Mouse (Mus musculus): Measurements from ENCODE around the gene Chst11.
A peak's percentile ranks its signal among the peaks of the same experiment; 100 is the strongest.

Chst11 gene

GRCm38 (mm10) chr10:83178661-83179060 is 193.4 kb downstream of the Chst11 start:
- DNase-seq (ENCODE audit: low spot score): no peak

DNA sequence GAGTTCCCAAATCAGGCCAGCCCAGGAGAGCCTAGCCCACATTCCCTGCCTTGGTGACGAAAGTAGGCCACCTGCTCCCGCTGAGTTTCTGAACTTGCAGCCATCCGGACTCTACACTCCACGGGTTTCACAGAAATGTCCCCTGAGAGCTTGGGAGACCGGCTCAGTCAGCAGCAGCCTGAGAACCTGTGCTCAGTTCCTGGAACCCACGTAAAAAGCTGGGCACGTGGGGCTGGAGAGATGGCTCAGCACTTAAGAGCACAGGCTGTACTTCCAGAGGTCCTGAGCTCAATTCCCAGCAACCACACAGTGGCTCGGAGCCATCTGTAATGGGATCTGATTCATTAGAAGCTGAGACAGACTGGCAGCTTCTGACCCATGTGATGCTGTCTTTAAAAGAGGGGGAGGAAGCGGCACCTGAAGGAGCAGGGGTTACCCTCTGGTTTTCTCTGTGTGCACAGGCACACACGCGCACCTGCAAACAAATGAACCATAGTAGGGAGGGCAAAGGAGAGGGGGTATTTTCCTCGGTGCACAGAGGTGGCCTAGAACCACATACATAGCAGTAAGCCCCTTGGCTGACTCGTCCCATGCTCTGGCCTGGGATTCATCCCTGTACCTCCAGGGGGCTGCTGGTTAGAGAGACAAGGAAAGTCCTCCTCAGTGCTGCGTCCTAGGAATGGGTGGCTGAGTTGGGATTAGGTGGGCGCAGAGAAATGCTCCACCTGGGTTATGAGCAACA is 196.7 kb downstream of the Chst11 start:
- no peak for DNase-seq (ENCODE audit: low spot score)

DNA sequence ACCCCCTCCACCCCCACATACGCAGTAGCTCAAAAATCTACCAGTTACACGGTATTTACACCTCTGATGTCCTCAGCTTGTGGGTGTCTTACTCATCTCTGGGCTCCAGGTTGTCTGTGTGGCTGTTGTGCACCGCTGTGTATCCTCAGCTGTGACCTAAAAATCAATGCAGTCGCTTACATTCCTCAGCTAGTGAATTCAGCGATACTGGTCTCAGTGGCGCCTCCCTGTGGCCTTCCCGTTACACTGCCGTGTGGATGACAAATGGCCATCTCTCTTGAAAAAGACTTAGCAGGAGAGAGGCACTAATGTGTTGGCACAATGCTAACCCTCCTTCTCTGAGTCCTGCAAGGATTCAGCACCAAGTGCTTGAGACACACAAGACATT is 197.3 kb downstream of the Chst11 start:
- DNase-seq (ENCODE audit: low spot score): peak; percentile 57

DNA sequence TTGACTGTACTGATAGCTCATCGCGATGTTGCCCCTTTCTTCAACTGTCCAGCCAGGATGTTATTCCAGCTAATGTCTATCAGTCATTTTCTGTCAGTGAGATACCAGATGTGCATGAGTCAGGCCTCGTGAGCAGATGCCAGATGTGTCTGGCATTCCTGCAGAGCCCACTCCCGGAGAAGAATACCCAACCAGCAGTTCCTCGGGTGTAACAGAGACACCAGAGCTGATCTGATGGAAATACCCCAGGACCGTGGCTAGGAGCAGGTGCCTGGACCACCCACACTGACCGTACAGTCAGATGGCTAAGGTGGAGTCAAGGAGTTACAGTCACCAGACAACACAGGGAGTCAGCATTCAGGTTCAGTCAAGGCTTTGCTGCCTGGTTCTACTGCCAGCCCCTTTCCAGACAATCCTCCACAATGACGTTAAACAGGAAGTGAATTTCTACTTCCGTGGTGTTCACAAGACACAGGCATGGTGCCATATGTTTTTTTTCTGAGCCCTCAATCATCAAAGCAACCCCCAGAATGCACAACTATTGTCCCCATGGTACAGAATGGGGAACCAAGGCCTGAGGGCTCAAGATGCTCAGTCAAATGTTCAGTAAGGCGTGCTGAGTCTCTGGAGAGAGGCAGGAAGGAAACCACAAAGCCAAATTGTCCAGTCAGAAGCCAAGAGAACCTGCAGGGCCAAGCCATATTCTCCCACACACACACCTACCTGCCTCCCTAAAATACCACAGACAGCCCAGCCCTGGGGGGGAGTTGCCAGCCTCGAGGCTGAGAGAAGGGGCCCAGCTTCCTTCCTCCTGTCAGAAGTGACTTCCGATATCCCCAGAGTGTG is 198.6 kb downstream of the Chst11 start:
- no peak for DNase-seq (ENCODE audit: low spot score)

DNA sequence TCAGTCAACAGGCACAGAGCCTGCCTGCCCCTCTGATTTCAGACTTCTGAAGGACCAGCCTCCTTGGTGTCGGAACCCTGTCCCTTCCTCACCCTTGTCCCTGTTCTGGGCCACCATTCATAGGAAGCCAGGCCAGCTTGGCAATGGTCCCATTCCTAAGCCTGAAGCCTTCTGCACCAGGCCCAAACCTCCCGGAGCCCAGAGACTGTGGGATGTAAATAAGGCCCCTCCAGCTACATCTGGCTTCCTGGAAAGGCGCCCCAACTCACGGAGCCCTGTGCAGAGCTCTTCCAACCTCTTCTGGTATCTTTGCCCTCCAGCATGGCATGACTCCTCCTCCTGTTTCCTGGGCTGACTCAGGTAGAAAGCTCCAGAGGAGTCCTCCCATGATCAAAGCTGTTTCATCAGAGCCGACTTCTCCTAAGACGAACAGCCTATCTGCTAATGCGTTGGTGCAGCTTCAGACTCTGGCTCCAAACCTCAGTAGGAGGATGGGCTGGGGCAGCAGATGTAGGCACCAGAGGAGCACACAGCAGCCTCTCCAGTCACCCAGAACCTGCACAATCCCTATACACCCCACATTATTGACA is 199.3 kb downstream of the Chst11 start:
- DNase-seq (ENCODE audit: low spot score): no peak

DNA sequence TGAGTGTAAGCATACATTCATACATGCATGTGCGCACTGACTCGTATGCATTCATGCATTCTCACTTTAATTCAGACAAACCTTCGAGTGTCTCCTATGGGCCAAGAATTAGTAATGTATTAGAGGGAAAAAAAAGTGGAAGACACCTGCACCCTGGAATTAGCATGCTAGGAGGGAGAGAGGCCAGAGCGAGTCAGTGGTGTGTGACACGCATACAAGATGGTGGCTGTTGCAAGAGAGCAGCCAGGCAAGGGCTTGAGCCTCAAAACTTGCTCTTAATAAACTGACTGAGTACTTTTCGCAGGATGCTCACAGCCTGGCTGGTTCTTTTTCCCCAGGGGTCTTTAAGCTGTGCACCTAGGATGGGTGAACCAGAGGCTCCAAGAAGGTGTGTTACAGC is 199.8 kb downstream of the Chst11 start:
- no peak for DNase-seq (ENCODE audit: low spot score)

GRCm38 (mm10) chr10:83186167-83186566 is 200.9 kb downstream of the Chst11 start:
- no peak for DNase-seq (ENCODE audit: low spot score)

DNA sequence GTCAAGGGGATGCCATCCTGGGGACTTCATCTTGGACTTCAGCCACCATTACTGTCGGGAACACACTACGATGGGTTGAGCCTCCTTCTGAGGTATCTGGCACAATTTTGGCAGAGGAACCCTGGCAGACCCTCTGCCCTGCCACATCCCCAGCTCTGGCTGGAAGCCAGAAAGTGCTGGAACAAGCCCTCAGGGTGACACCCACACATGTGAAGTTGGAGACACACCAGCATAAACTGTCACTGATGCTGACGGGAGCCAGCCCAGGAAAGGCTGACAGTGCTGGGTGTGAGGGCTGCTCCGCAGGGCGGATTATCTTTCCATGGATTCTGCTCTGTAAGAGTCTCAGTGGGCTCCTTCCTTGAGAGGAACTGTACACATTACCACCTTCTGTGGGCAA is 201.7 kb downstream of the Chst11 start:
- DNase-seq (ENCODE audit: low spot score): no peak

GRCm38 (mm10) chr10:83189071-83189470 is 203.8 kb downstream of the Chst11 start:
- no peak for DNase-seq (ENCODE audit: low spot score)

- DNase-seq (ENCODE audit: low spot score): no peak
Measured at GRCm38 (mm10) chr10:83191476-83191875, 206.2 kb downstream of the Chst11 start.

DNA sequence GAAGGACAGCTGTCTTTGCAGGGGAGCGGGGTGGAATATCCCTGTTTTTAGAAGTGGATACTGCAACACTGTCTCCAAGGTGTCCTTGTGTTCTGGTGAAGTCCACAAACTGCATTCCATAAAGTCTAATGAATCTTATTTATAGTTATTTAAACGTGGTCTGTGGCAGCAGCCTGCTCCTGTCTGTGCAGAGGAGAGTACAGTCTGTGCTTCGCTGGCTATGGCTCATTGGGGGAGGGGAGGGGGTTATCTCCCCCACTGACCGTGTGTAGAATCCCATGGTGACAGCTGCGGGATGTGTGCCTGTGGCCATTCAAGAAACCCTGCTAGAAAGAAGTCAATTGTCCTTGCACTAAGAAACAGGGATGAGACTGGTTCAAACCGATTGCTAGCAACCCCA is 206.7 kb downstream of the Chst11 start:
- no peak for DNase-seq (ENCODE audit: low spot score)

GRCm38 (mm10) chr10:83197690-83198336 is 212.5 kb downstream of the Chst11 start:
- DNase-seq (ENCODE audit: low spot score): peak; percentile 56

- no peak for DNase-seq (ENCODE audit: low spot score)
Measured at GRCm38 (mm10) chr10:83198692-83199091, 213.4 kb downstream of the Chst11 start.

GRCm38 (mm10) chr10:83199290-83199689 is 214.0 kb downstream of the Chst11 start:
- DNase-seq (ENCODE audit: low spot score): no peak

- DNase-seq (ENCODE audit: low spot score): no peak
Measured at GRCm38 (mm10) chr10:83201525-83201924, 216.2 kb downstream of the Chst11 start.

- no peak for DNase-seq (ENCODE audit: low spot score)
Measured at GRCm38 (mm10) chr10:83202906-83203702, 217.8 kb downstream of the Chst11 start.

DNA sequence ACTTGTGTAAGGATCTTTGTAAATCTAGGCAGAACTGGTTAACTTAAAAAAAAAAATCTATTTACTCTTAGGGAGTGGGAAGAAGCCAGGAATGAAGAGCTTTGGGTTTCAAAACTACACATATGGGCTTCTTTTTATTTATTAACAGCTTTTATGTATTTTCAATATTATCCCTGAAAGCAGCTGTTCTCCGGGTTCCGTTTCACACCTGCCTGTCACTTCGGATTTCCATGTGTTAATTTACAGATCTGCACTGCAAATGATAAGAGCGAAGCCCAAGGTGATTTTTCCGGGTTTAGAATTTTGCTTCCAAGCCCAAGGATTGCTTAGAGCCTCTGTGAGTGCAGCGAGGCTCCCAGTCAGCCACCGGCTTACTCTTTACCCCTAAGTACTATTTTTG is 223.1 kb downstream of the Chst11 start:
- no peak for DNase-seq (ENCODE audit: low spot score)

GRCm38 (mm10) chr10:83209388-83209787 is 224.1 kb downstream of the Chst11 start:
- DNase-seq (ENCODE audit: low spot score): no peak

DNA sequence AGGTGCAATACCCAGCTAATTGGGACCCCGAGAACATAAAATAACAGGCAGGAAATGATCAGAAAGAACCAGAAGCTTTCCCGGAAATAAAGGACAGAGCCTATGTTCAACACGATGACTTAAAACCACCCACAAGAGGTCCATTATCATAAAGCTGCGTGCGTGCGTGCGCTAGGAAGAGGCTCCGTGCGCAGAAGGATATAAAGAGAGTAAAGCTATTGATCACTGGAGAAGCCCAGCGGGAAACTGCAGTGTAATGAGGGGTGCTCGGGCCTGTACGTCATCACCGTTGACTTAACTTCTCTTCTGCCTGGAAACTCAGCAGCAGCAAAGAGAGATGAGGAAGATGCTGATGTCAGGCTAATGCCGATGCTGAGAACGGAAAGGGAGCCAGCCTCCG is 224.8 kb downstream of the Chst11 start:
- DNase-seq (ENCODE audit: low spot score): no peak

DNA sequence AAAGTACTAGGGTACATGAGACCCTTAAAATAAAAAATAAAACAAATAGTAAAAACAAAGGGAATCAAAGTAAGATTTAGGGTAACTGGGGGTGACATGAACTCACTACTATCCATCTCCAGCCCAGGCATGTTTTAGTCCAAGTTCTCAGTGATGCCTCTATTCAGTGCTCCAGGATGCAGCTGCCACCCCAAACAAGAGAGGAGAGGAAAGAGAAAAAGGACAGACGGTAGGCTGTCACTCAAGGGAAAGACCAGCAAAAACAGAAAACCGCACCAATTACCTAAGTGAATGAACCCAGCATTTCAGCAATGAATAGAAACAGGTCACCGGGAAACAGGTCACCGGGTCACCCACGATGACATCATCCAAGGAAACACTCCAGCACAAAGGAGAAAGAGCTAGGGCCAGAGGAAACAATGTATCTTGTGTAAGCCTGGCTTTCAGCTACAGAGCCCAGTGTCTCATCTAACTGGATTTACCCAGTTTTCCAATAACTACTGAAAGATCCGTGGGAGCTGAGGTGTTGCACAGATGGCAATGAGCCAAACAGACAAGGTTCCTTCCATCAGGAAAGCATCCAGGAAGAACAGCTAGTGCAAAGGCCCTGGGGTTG is 225.8 kb downstream of the Chst11 start:
- no peak for DNase-seq (ENCODE audit: low spot score)

DNA sequence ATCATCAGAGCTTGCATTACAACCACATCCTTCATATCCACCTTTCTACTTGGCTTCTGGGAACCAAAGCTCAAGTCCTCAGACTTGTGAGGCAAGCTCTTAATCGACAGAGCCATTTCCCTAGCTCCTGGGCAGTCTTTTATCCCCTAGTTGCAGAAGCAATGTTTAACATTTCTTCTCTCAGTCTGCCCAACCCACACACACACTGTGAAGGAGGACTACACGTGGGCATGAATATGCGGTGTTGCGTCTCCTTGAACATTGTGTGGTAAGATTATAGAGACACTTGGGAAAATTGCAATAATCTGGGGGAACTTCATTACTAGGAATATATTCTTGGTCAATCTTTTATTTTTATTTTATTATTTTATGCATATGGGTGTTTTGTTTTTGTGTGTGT is 227.3 kb downstream of the Chst11 start:
- no peak for DNase-seq (ENCODE audit: low spot score)
